Mouse (Mus musculus): Measurements from ENCODE around the gene Camk2n2. TPM values are rescaled to one million over a fixed set of nuclear protein-coding genes. Genes with fewer than 3 reads are reported as not detected.

The Camk2n2 gene
- total and polyA plus RNA-seq, 3 experiments: 0.65 to 4.3 TPM; not detected in 1

- H3K4me1 ChIP-seq (ENCODE audit: control insufficient read depth in 1 of 2, insufficient read depth in 2 of 2, low read length in 2 of 2): peaks cover 0 to 8% of the 10 kb centered on the region in 2 experiments; a peak in 2 of 4 replicates
- H3K27ac ChIP-seq (ENCODE audit: control insufficient read depth, low read depth, low read length): no peak overlapping the region
- H3K79me2 ChIP-seq (ENCODE audit: control insufficient read depth, insufficient read depth, low read length, poor library complexity): peaks cover 4% of the 10 kb centered on the region; the same call in 1 of the 2 replicates
- H3K4me3 ChIP-seq (ENCODE audit: control insufficient read depth in 1 of 2, insufficient read depth in 1 of 2, low read depth in 2 of 2, low read length in 2 of 2): no peak overlapping the region
- no peaks in the 10 kb centered on the region for H3K9me3 ChIP-seq (replicated peaks; ENCODE audit: insufficient read depth, low read length)
- no peaks in the 10 kb centered on the region; a peak in 1 of 4 replicates for H3K27me3 ChIP-seq (ENCODE audit: control insufficient read depth in 1 of 2, insufficient read depth in 2 of 2, low read length in 2 of 2)
- no peak overlapping the region for H3K9ac ChIP-seq (ENCODE audit: control insufficient read depth, low read depth, low read length, poor library complexity, severe bottlenecking)
- peaks cover 0 to 11% of the 10 kb centered on the region in 2 experiments; a peak in 2 of 4 replicates for H3K36me3 ChIP-seq (ENCODE audit: control insufficient read depth in 1 of 2, insufficient read depth in 2 of 2, low read length in 2 of 2)
- DNase-seq (ENCODE audit: low read depth, low spot score): peak; percentile 40
- TF ChIP-seq TCF12 (IDR thresholded peaks at IDR 0.05; ENCODE audit: low read depth, low read length) (no peak), POLR2AphosphoS2 (IDR thresholded peaks at IDR 0.05; ENCODE audit: low read length) (0 out of 2 replicates have a peak, but pooled peaks have one; percentile 27), ELF1 (IDR thresholded peaks at IDR 0.05; ENCODE audit: low read depth, low read length) (no peak)
These were observed 720 bp downstream of the Camk2n2 start for GRCm38 (mm10) chr16:20620399-20620735.

- Histone ChIP-seq H3K79me2 (ENCODE audit: control insufficient read depth, insufficient read depth, low read length, poor library complexity) (peaks cover 4% of the 10 kb centered on the region; the same call in 1 of the 2 replicates), H3K27me3 (ENCODE audit: control insufficient read depth in 1 of 2, insufficient read depth in 2 of 2, low read length in 2 of 2) (no peaks in the 10 kb centered on the region; a peak in 1 of 4 replicates), H3K36me3 (ENCODE audit: control insufficient read depth in 1 of 2, insufficient read depth in 2 of 2, low read length in 2 of 2) (peaks cover 0 to 11% of the 10 kb centered on the region in 2 experiments; a peak in 2 of 4 replicates), H3K4me1 (ENCODE audit: control insufficient read depth in 1 of 2, insufficient read depth in 2 of 2, low read length in 2 of 2) (peaks cover 0 to 8% of the 10 kb centered on the region in 2 experiments; a peak in 2 of 4 replicates), H3K9me3 (replicated peaks; ENCODE audit: insufficient read depth, low read length) (no peaks in the 10 kb centered on the region), H3K27ac (ENCODE audit: control insufficient read depth, low read depth, low read length) (no peak overlapping the region), H3K4me3 (ENCODE audit: control insufficient read depth in 1 of 2, insufficient read depth in 1 of 2, low read depth in 2 of 2, low read length in 2 of 2) (no peak overlapping the region), H3K9ac (ENCODE audit: control insufficient read depth, low read depth, low read length, poor library complexity, severe bottlenecking) (no peak overlapping the region)
- TF ChIP-seq NELFE (IDR thresholded peaks at IDR 0.05; ENCODE audit: low read depth, low read length) (no peak), MXI1 (IDR thresholded peaks at IDR 0.05; ENCODE audit: low read depth, low read length) (peak; percentile 81), ZC3H11A (IDR thresholded peaks at IDR 0.05; ENCODE audit: low read depth, low read length) (no peak), KAT2A (conservative IDR thresholded peaks at IDR 0.05; ENCODE audit: low read depth, low read length) (no peak), NRF1 (IDR thresholded peaks at IDR 0.05; ENCODE audit: insufficient read depth, low read depth, low read length, poor library complexity, severe bottlenecking) (no peak), MAX (IDR thresholded peaks at IDR 0.05; ENCODE audit: low read length) (no peak), SIN3A (IDR thresholded peaks at IDR 0.05; ENCODE audit: low read length) (peak; percentile 57; the same call in 1 of the 2 replicates)
- DNase-seq (ENCODE audit: low read depth, low spot score): peak; percentile 32
These were observed 1.3 kb downstream of the Camk2n2 start for GRCm38 (mm10) chr16:20619541-20620398.

GRCm38 (mm10) chr16:20611357-20612227, 9.5 kb downstream of the Camk2n2 start, which contains the start of the genes Eef1akmt4, Gm49333 and Alg3:
Gene Eef1akmt4 (plus strand): TSS chr16:20611593.
Gene Gm49333 (plus strand): TSS chr16:20611610.
Gene Alg3 (minus strand): TSS chr16:20611735.
- DNase-seq (ENCODE audit: low read depth, low spot score): peak; percentile 98
- Histone ChIP-seq H3K9ac (ENCODE audit: control insufficient read depth, low read depth, low read length, poor library complexity, severe bottlenecking) (peak within 1 kb of the TSS; percentile 99), H3K36me3 (ENCODE audit: control insufficient read depth in 1 of 2, insufficient read depth in 2 of 2, low read length in 2 of 2) (peaks cover 0 to 10% of the 10 kb centered on the region in 2 experiments; a peak in 1 of 4 replicates), H3K27me3 (ENCODE audit: control insufficient read depth in 1 of 2, insufficient read depth in 2 of 2, low read length in 2 of 2) (no peaks in the 10 kb centered on the region), H3K79me2 (ENCODE audit: control insufficient read depth, insufficient read depth, low read length, poor library complexity) (peaks cover 24% of the 10 kb centered on the region), H3K4me3 (ENCODE audit: control insufficient read depth in 1 of 2, insufficient read depth in 1 of 2, low read depth in 2 of 2, low read length in 2 of 2) (peak within 1 kb of the TSS; percentile 91 to 95), H3K9me3 (replicated peaks; ENCODE audit: insufficient read depth, low read length) (no peaks in the 10 kb centered on the region), H3K4me1 (ENCODE audit: control insufficient read depth in 1 of 2, insufficient read depth in 2 of 2, low read length in 2 of 2) (no peaks in the 10 kb centered on the region; a peak in 1 of 4 replicates), H3K27ac (ENCODE audit: control insufficient read depth, low read depth, low read length) (peak within 1 kb of the TSS; percentile 90)
- TF ChIP-seq UBTF (IDR thresholded peaks at IDR 0.05; ENCODE audit: borderline replicate concordance, insufficient read depth, low read depth, low read length) (no peak), TAL1 (IDR thresholded peaks at IDR 0.05; ENCODE audit: low read length) (no peak), MXI1 (IDR thresholded peaks at IDR 0.05; ENCODE audit: low read depth, low read length) (peak; percentile 99), MYB (IDR thresholded peaks at IDR 0.05; ENCODE audit: low read depth, low read length) (no peak), CHD2 (IDR thresholded peaks at IDR 0.05; ENCODE audit: low read length) (no peak), ETS1 (IDR thresholded peaks at IDR 0.05; ENCODE audit: low read depth, low read length) (peak; percentile 64; the same call in 1 of the 2 replicates), USF2 (IDR thresholded peaks at IDR 0.05; ENCODE audit: borderline replicate concordance in 1 of 2, insufficient read depth in 1 of 2, low read depth in 1 of 2, low read length in 2 of 2) (no peak), E2F4 (IDR thresholded peaks at IDR 0.05; ENCODE audit: borderline replicate concordance, low read depth, low read length) (no peak), POLR2AphosphoS5 (IDR thresholded peaks at IDR 0.05; ENCODE audit: borderline replicate concordance, low read depth, low read length) (no peak), JUND (IDR thresholded peaks at IDR 0.05; ENCODE audit: low read depth, low read length) (no peak), CHD1 (IDR thresholded peaks at IDR 0.05; ENCODE audit: low read depth, low read length) (no peak), ELF1 (IDR thresholded peaks at IDR 0.05; ENCODE audit: low read depth, low read length) (peak; percentile 30; the same call in 1 of the 2 replicates), ZMIZ1 (IDR thresholded peaks at IDR 0.05; ENCODE audit: low read depth, low read length) (0 out of 2 replicates have a peak, but pooled peaks have one; percentile 19)

All from MEL (cell line).